Mouse (Mus musculus) olfactory bulb, adult 2 months (tissue): ENCODE data around the gene Olfr819.

Source experiments
- CTCF ChIP-seq: fragments of 200-500 bp; IDR thresholded peaks from 2 replicates; pipeline ENCODE4 v1.5.1; 2012; ENCODE audit warnings: low read depth, mild to moderate bottlenecking, low read length, moderate library complexity; ENCODE audit not compliant: insufficient read depth
- POLR2A ChIP-seq: fragments of 200-500 bp; IDR thresholded peaks from 2 replicates; pipeline ENCODE4 v1.6.1; 2012; ENCODE audit warnings: mild to moderate bottlenecking, low read depth, low read length, moderate library complexity; ENCODE audit not compliant: insufficient read depth

DNA sequence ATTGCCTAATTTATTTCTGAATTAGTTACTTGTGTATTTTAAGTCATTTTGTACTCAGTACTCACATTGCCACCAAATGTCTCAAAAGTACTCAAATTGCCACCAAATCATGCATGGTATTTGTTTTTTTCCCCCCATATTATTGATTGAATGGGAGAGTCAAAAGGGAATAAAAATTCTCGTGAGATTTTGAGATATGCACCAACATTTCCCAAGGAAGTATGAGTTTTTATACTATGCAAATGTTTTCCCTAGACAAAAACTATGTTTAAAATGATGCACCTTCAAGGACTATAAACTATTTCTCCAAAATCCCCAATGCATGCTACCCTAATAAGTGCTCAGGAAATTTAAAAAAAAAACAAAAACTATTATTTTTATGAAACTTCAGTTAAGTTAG, 51.6 kb downstream of the Olfr819 start, which contains the start of gene Olfr816:
- no peak for TF ChIP-seq CTCF
- no peak for TF ChIP-seq POLR2A
